Mouse (Mus musculus) right cerebral cortex, postnatal 14 days (tissue): ENCODE measurements at regions not wholly inside any gene's neighbourhood (a gene's known extent, or its start where the extent isn't known, plus 50 kb on each side); places are given as distances from the start of the nearest gene placed in this dataset.
A peak's percentile ranks its signal among the peaks of the same experiment; 100 is the strongest.
"Not testable (repeated sequence)": the region's sequence is repeated elsewhere in the genome, so short reads cannot be mapped to it uniquely, and the experiment has no call there.

Source experiments
- DNase-seq: peaks from one replicate; pipeline ENCODE4 v3.0.0; 2022

DNA sequence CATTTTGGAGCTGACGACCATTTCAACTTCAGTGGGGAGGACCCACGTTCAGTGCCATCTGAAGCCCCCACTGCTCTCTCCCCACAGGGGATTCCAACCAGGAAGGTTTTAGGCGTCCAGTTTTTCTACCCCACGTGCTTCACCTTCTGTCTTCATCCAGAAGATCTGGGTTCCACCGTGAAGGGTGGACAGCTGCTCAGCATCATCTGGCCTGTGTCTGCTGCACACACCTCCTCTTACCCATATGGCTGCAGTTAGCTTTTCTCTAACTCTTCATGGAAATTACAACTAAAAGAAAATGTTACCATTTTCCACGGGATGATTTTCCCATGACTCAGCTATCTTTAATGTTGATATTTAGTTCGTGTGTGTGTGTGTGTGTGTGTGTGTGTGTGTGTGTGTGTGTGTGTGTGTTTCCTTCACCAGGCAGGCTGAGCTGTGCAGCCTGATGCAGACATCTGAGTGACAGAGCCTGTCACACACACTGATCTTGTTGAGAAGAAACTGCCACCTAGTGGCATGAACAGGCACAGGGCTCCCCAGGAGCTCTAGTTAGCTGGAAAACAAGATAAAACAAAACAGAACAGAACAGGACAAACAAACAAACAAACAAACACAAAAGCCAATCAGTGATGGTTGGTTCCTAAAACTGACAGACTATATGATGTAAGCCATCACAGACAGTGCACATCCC, 107.5 kb upstream of the Rasgrp1 start:
- DNase-seq = peak; percentile 42

DNA sequence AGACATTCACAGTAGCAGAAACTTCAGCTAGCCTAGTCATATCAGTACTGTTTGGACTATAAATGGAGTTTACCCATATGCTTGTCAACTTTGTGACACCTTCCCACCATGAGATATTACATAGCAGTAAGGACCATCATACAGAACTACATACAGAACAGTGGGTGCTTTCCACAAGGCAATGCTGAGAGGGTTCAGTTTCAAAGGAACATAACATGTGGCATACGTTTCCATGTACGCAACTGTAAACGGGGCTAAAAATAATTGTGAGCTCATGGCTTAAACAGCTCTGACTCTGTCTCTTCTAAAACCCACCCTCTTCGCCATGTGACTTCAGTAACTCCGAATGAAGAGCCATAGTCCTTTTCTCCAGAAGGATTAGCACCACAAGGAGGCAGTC, 109.0 kb upstream of the Rasgrp1 start:
- no peak for DNase-seq

DNA sequence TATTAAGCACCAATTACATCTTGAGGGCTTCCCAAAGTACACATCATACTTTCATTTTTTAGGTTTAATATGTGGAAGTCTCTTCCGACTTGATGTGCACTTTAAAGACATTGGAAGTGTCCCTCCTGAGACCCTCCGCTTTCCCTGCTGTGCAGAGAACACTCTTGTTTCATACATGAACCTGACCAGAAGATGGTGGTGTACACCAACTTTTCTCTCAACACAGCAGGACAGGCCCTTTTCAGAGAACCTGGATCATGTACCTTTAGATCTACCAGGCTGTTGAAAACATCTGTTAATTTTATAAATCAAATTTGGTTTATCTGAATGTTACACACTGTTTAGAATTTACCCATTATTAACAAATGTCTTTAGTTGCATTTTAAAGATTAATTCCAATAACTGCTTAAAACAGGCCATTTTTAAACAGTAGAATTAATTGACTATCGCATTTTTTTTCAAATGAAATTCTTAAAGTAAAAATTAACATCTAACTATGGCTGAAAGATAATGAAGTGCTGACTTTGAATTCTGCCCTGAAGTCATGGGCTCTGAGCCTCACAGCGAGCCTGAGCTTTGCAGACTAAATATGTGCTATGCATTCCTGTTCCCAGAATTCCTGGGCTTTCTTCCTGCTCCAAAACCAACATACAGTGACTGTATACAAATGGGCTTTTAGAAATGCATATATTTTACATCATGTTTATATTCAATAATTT, 112.4 kb upstream of the Rasgrp1 start:
- DNase-seq = no peak

DNA sequence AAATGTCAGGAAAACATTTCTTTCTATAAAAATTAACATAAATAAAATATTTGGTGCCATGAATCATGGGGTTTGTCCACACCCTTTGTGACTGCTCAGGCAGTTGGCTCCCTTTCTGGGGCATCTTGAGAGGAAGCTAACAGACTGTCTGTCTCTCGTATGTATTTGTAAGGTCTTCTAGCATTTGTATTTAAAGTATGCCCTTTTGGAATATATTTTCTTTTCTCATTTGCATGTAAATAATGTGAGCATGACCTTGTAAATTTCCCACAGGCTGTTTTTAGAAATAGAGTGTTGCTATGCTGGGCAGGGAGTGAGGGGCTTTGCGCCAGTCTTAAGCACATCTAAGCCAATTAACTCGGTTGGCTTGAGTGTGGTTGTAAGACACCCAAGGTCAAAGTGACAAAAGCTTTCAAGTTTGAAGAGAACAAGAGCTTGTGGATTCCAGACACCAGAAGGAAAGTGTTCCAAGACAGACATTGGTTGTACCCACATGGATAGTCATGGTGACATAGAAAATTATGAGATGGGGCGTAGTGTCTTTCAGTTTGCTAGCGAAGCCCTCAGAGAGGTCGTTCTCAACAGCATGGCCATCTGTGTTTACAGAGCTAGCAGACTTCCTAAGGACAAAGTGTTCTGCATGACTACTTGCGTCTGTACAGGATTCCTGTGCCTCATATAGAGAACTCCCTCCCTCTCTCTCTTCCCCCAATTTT, 113.1 kb upstream of the Rasgrp1 start:
- DNase-seq = no peak

DNA sequence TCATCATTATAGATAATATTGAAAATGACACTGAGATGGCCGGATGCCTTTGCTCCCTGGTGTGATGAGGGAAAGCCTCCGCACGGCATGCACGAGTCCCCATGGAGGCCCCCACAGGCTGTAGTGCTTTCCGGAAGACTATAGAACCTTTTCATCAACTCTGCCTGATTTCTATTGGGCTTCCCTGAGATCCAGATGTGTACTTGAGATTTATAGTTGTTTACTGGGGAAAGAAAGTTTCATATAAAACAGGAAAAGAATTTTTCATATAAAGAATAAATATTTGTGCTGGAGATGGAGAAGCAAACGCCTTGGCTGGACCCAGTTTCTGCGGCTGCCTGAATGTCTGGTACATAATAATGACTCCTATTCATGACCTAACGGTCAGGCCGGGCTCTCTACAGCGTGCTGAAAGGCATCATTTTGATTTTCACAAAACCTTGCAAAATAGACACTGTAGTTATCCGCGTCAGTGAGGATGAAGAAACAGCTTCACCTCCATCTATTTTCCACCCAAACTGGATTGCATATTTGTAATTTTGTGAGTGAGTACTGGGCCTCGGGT, 113.7 kb upstream of the Rasgrp1 start:
- DNase-seq = no peak

DNA sequence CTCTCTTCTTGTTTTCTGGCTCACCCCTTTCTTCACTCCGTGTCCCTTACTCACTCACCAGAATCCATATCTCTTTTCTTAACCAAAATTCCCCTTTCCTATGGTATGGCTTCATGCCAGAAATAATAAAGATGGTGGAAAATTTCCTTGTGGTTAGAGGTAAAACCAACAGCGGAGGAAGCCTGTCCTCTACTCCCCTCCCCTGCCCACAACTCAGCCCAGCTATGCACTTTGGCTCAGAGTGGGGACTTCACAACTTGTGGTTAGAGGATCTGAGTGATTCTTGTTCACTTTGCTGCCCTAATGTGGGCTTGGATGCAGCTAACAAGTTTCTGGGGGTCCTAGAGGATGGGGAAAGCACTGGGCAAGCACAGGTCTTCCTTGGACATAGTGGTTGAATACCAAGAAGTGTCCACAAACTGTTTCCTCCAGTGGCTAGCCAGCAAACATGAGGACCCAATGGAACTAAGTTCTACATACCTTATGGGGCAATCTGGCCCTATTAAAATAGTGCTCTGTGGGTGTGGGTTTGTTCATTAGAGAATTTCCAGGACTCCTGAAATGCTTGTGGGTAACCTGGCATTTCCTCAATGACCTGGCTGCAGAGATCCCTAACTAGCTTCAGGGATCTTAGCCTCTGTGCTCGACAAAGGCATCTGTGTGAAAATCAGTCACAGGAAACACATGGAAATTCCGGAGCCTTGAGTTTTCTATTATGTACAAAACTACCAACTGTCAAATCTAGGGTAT, 118.9 kb upstream of the Rasgrp1 start:
- DNase-seq = no peak

DNA sequence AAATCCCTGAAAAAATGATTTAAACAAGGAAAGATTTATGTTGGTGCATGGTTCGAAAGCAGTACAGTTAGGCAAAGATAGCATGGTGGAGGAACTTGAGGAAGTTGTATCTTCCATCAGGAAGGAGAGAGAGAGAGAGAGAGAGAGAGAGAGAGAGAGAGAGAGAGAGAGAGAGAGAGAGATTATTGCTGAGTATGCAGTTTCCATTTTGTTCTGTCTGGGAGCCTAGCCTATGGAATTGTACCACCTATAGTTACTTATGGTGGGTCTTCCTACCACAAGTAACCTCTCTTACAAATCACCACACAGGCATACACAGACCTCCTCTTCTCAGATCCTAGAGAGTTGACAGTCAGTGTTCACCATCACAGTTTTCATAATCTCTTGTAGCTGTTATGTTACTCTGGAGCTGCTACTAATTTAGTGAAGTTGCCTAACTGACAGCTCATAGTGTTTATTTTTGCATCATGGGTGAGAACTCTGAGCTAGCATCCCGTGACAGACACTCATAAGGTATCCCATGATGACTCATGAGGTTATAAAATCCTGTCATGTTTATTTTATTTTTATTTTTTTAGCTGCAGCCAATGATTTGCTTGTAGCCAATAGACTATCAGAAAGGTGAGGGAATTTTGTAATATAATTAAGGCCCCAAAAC, 132.2 kb upstream of the Rasgrp1 start:
- DNase-seq = no peak

DNA sequence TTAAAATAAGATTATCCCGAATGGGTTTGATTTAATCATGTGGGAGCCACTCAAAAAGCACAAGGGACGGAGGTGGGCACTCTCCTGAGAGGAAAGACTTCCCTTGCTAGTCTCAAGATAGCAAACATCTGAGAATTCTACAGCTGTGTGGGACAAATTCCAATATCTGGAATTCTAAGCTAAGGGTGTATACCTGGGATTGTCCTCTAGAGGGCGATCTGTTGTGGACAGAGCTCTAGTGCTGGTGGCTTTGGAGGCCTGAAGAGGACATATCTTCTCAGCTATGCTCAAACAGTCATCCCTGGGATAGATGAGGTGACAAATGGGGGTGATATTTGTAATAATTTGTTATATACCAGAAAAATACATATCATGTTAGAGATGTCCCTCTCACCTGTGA, 132.8 kb upstream of the Rasgrp1 start:
- no peak for DNase-seq

DNA sequence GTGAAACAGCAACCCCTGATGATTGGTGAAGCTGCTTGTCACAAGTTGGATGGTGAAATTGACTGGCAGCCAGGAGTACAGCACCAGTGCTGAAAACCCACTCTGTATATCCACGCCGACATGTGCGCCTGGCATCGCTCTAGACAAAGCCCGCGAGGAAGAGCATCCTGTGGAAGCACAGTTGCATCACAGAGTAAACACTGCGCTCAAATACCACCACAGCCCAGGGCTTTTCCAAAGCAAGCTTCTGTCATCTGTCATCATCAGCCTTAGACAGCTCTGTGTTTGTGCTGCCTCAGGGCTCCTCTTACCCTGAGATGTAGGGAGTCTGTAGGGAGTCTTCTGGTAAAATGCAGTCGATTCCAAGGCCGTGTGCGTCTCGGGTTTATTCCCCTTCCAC, 134.7 kb upstream of the Rasgrp1 start:
- DNase-seq = not testable (repeated sequence)

DNA sequence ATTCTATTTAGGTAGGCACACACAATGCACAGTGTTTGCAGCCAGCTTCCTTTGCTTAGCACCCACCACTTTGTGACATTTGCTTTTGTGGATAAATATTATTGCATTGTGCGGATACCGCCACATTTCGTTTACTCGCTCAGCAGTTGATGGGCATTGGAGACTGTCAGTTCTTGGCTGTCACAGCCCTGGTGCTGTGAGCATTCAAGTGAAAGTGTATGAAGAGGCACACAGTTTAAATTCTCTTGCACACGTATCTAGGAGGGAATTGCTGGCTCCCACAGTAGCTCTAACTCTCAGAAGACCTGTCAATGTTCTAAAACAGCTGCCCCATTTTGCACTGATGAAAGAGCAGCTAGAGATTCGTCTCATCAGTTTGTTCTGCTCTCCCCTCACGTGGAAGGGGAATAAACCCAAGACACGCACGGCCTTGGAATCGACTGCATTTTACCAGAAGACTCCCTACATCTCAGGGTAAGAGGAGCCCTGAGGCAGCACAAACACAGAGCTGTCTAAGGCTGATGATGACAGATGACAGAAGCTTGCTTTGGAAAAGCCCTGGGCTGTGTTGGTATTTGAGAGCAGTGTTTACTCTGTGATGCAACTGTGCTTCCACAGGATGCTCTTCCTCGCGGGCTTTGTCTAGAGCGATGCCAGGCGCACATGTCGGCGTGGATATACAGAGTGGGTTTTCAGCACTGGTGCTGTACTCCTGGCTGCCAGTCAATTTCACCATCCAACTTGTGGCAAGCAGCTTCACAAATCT, 136.6 kb upstream of the Rasgrp1 start:
- not testable (repeated sequence) for DNase-seq

DNA sequence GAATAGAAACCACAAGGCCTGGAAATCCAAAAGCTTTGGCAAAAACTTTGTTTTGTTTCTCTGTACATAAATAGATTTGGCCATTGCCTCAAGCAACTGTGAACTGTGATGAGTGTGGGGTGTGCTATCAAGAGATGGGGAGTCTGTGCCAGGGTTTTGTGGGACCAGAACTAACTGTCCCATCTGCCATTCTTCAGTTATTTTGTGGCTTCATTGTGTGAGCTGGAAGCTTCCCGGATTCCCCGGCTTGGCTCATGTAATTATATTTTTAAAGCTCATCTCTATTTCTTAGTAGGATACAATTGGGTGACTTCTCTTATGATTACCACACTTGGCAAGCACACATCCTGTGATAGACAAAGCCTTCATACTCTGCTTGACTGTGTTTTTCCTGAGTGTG, 143.6 kb upstream of the Rasgrp1 start:
- DNase-seq = no peak

DNA sequence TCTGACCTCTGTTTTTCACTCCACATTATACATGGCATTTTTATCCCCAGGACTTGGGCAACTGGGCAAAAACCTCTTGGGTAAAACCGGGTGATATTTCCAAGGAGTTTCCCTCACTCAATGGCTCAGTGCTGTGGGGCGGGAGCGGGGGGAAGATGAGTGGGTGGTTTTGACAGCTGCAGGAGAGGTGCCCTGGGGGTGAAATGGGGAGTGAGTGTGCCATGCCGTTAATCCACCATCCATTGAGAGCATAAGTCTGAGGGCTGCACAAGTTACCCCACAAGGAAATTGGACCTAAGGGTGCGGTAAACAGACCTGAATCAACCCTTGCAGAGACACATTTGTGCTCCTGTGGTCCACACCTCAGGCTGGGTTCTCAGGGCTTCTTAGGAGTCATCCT, 155.8 kb upstream of the Rasgrp1 start:
- DNase-seq = no peak

DNA sequence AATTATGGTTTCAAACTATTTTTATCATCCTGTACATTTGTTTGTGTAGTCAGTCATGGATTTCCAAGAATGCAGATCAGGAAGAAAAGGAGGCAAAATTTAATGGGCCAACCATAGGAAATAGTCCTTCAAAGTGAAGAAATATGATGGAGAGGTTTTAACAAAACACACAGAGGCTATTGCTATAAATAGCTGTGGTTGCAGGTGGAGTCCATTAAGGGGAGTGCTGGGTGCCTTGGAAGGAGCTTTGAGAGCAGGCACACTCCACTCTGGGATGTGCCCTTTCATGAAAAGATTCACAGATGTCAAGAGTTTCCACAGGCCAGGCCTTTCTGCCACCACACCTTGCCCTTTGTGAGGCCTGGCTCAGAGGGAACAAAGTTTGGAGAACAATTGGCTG, 159.8 kb upstream of the Rasgrp1 start:
- DNase-seq = no peak

DNA sequence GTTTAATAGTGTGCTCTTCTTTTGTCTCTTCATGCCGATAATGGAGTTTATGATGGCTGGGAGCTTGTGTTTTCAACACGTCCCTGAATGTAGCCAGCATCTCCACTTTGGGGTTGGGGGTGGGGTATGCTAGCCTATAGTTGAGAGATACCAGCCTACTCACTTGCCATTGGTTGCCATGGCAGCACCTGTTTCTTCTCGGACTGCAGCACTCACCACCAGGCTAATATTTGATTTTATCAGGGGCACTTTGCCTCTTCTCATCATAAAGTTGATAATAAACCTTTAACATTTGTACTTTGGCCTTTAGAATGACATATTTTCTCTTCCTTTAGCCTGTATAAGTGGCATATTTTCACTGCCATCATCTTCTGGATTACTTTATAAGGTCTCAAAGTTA, 168.9 kb upstream of the Rasgrp1 start:
- no peak for DNase-seq

DNA sequence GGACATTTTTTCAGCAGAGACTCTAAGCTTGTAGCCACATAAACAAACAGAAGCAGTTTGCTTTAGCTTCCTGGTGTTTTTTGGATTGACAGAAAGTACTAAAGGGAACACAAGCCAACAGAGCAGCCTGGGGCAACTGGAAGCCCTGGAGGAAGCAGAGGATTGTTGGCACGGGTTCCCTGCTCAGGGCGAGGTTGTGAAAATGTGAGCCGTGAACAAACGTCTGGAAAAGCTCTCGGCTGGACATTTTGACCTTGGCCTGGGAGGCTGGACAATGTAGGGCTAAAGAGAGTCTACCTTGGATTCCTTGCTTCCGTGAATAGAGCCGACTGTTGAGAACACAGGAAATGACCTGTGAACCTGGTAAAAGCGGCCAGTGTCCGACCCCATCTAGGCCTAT, 169.8 kb upstream of the Rasgrp1 start:
- DNase-seq = no peak

DNA sequence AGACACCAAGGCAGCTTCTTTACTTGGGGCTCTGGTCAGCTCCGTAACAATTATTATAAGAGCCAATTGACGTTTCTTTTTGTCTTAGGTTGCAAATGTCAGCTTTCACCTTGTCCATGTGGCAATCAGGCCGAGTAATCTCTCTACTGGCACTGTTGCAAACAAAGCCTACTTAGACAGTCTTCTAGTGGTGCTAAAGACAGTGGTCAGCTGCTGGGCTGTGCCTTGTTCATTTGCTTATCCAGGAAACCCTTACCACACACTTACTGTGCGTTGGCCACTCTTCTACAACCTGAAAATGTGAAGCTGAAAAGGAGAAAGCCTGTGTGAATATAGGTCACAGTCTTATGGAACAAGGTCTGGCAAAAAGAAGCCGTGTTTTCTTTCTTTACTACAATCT, 181.6 kb upstream of the Rasgrp1 start:
- DNase-seq = no peak

DNA sequence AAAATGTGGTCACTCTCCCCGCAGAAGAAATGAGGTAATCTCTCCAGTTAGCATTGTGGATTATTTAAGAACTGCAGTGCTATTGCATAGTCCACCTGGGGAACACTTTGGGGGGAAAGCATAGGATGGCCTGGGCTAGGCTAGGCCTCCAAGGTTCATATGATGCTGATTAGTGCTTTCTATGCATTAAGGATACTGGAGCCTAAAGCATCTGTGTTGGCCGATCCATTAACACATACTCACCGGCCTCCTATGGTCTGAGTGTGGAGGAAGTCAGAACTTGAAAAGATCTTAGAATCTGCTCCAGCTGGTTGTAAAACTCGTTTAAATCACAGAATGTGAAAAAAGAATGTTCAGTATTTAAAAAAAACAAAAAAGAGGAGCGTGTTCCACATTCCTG, 196.1 kb upstream of the Rasgrp1 start:
- DNase-seq = no peak

DNA sequence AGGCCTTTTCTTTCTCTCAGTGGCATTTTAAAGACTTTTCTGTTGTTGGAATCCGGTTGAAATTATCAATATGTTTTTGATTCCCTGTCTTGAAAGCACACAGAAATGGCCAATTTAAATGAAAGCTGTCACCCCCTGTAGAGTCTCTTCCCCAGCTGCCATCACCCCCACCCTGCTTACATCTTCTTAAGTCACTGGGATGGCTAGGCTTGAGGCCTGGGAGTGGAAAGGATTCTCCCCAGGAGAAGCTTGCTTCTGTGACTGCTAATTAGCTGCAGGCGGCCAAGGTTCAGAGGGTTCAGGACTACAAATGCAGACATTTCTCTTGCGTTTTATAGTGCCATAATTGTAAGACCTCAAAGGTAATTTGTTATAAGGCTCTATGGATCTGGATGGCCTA, 196.5 kb upstream of the Rasgrp1 start:
- DNase-seq = no peak

DNA sequence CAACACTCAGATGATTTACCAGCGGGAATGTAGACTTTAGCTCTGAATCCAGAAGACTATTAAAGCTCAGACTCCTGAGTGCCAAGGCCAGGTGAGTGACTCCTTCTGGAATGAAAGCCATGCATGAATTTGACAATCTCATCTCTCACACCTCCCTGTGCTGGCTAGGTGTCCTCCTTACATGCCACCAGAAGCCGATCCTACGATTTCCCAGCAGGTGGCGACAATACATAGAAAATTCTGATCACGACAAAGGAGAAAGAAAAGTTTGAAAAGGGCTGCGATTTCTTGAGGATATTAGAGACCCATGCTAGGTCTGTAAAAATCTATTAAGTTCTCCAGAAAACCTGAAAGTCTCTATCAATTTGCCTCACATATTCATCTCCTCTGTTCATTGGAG, 198.7 kb upstream of the Rasgrp1 start:
- peak; percentile 67 for DNase-seq

DNA sequence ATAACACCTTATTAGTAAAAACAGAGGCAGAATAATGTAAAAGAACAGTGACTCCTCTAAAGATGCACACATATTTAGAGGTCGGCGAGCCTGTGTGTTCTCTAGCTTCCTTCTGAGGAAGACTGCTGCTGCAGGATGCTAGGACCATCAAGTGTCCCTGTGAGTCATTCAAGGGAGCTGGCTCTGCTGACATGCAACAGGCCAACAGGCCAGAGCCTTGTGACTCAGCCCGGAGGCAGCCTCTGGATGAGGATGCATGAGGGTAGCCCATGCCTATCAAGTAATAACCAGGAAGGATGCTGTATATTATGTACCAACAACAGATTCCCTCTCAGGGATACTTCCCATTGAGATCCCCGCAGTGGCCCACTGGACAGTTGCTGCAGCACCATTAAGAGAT, 199.5 kb upstream of the Rasgrp1 start:
- DNase-seq = no peak

DNA sequence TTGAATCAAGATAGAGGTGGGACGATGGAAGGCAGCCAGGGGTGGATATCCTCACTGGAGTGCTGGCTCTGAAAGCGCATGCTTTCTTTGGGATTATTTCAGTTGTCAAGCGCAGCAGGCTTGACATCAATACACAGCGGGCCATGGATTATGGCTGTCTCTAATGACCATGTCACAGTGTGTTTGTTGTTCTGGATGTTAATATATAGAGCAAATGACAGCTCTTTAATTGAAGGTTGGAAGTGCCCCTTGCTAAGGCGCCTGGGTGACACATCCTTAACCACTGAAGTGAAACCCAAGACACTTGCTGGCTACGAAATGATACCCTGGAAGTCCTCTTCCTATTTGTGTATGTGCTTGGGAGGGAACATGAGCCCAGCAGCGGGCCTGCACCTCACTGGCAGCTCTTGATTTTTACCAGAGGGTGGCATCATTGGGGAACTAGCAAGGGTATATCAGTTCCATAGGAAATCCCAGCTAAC, 200.5 kb upstream of the Rasgrp1 start:
- no peak for DNase-seq

DNA sequence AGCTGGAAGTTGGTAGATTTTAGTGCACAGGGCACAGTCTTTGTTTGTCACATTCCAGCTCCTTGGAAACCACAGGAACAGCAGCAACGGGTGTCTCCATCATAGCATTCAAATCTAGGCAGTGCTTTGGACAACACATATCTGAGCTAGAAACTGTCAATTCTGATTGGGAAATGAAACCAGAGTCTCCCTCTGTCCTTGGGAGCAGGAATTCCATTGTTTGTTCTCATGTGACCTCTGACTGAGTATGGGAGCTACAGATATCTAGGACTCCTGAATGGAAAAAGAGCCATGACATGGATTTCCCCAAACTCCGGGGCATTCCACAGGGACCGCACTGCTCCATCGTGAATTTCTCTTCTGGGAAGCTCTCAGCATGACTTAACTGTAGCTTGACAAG, 205.5 kb upstream of the Rasgrp1 start:
- DNase-seq = no peak
